Mouse (Mus musculus) cortical plate, adult 2 months (tissue): ENCODE results near the gene Jpt2.

Source experiments
- CTCF ChIP-seq: fragments of 200-500 bp; IDR thresholded peaks from 2 replicates; pipeline ENCODE4 v1.5.1; 2011; ENCODE audit warnings: mild to moderate bottlenecking, control low read depth, low read length; ENCODE audit not compliant: insufficient read depth; ENCODE audit errors: extremely low read depth
- POLR2A ChIP-seq: fragments of 200-500 bp; IDR thresholded peaks from 2 replicates; pipeline ENCODE4 v1.6.1; 2011; ENCODE audit warnings: mild to moderate bottlenecking, low read length, control low read depth; ENCODE audit not compliant: insufficient read depth; ENCODE audit errors: extremely low read depth

GRCm38 (mm10) chr17:24895571-24896240 lies 64.8 kb downstream of the Jpt2 start:
- TF ChIP-seq CTCF (no peak), POLR2A (no peak)
